Mouse (Mus musculus) neural tube, embryonic 14.5 days (tissue): Measurements from ENCODE around the gene Tomm22. TPM values are rescaled to one million over a fixed set of nuclear protein-coding genes. Genes with fewer than 3 reads are reported as not detected.
A peak's percentile ranks its signal among the peaks of the same experiment; 100 is the strongest.
"Not testable (repeated sequence)": the region's sequence is repeated elsewhere in the genome, so short reads cannot be mapped to it uniquely, and the experiment has no call there.

Experiments
- ATAC-seq: fragments of 200-750 bp; cut with Nextera tagmentation; 2 replicates; pipeline ENCODE4 v1.8.0; 2017; ENCODE audit warnings: low read depth, mild to moderate bottlenecking, moderate TSS enrichment, moderate library complexity
- H3K27ac ChIP-seq: fragments of 300-500 bp; sonication (generic); 2 replicates; pipeline ENCODE4 v1.5.1; 2014; ENCODE audit warnings: low read depth, mild to moderate bottlenecking, control low read depth, low read length, moderate library complexity, mixed read lengths
- H3K27me3 ChIP-seq: fragments of 300-500 bp; sonication (generic); 2 replicates; pipeline ENCODE4 v1.6.1; 2014; ENCODE audit warnings: low read length; ENCODE audit not compliant: control insufficient read depth, insufficient read depth
- H3K36me3 ChIP-seq: fragments of 300-500 bp; sonication (generic); 2 replicates; pipeline ENCODE4 v1.6.1; 2014; ENCODE audit warnings: low read length, mixed read lengths; ENCODE audit not compliant: control insufficient read depth, insufficient read depth
- H3K4me1 ChIP-seq: fragments of 300-500 bp; sonication (generic); 2 replicates; pipeline ENCODE4 v1.6.1; 2014; ENCODE audit warnings: low read length; ENCODE audit not compliant: control insufficient read depth, insufficient read depth
- H3K4me2 ChIP-seq: fragments of 300-500 bp; sonication (generic); 2 replicates; pipeline ENCODE4 v1.6.1; 2014; ENCODE audit warnings: mild to moderate bottlenecking, low read depth, low read length, control low read depth
- H3K4me3 ChIP-seq: fragments of 300-500 bp; sonication (generic); 2 replicates; pipeline ENCODE4 v1.5.1; 2014; ENCODE audit warnings: low read depth, low read length, control low read depth, mixed read lengths
- H3K9ac ChIP-seq: fragments of 300-500 bp; sonication (generic); replicated peaks from 2 replicates; pipeline ENCODE4 v1.6.1; 2014; ENCODE audit warnings: low read depth, mild to moderate bottlenecking, control low read depth, low read length, mixed read lengths
- H3K9me3 ChIP-seq: fragments of 300-500 bp; sonication (generic); 2 replicates; pipeline ENCODE4 v1.6.1; 2016; ENCODE audit warnings: low read length; ENCODE audit not compliant: control insufficient read depth
- WGBS: fragments of 180-500 bp; shearing (Covaris S2); extraction: QIAGEN DNeasy Blood & Tissue Kit; methylation state at CpG from one replicate; pipeline ENCODE4 v1.1.7; 2014; 5-methylcytosine and 5-hydroxymethylcytosine counted together
- polyA plus RNA-seq: library from polyadenylated mRNA; unstranded; fragments of >200 nt; fragmentation: Nextera tagmentation; extraction: Ambion mirVana; gene quantifications from 2 replicates; pipeline ENCODE4 v1.2.1, GENCODE M21; 2014

Tomm22 gene
- polyA plus RNA-seq, 1 experiment from 2014 or later = 253 TPM

DNA sequence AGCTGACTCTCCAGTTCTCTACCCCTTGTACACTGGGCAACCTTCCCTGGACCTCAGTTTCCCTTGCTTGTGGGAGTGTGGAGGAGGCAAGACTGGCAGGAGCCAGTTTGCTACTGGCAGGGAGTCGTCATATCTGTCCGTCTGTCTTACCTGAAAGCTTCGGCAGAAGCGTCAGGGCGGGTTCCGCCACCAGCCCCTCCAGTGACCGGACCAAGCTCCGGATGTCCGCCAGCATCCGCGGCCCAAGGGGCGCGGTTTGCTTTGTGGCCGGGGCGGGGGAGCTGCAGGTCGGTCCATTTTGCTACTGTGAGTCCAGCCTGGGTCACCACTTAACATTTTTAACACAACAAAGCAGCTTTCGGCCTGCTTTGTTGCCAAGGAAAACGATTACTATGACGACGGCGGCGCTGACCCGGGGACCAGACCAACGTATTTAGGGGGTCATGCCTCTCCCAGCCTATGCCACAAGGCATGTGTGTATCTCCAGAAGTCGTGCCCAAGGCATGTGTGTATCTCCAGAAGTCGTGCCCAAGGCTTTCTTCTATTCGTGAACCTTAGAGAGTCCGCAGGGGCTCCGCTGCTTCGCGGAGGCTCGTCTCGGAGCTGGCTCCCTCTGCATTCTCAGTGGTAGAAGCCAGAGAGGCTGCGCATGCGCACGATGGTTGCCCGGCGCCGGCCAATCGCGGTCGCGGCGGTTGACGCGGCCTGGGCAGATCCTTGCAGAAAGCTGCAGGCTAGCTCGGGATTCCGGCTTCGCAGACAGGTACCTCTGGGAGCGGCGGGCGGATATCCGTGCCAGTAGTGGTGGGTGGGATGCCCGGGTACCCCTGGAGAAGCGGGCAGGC, 11.9 kb upstream of the Tomm22 start, which contains the start of the genes Fam227a and Cby1:
Gene Fam227a, minus strand, starts transcription at position 426 of the 845 bp plus-strand sequence.
Gene Cby1, plus strand, starts transcription at position 669 of the 845 bp plus-strand sequence.
- WGBS = under 1% methylated on average over 55 of the region's 55 CpGs
- Histone ChIP-seq H3K4me1 (0 out of 2 replicates have a peak, but pooled peaks cover 4% of the 10 kb centered on the region), H3K4me2 (peak within 1 kb of the TSS; percentile 88), H3K9ac (peak within 1 kb of the TSS; percentile 85), H3K36me3 (no peaks in the 10 kb centered on the region), H3K27ac (peak within 1 kb of the TSS; percentile 95), H3K27me3 (no peaks in the 10 kb centered on the region), H3K4me3 (peak within 1 kb of the TSS; percentile 92), H3K9me3 (no peaks in the 10 kb centered on the region)
- peak; percentile 89 for ATAC-seq

DNA sequence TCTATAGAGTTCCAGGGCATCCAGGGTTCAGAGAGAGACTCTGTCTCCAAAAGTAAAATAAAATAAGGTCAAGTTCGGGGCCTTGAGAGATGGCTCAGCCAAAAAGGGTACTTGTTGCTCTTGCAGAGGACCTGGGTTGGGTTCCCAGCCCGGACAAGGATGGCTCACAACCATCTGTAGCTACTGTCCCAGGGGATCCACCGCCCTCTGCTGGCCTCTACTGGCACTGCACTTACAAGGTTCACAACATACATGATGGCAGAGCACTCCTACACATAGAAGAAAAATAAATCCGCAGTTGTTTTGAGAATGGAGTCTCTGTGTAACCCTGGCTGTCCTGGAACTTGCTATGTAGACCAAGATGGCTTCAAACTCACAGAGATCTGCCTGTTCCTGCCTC, 8.8 kb upstream of the Tomm22 start:
- Histone ChIP-seq H3K4me3 (no peak overlapping the region), H3K27ac (no peak overlapping the region), H3K36me3 (peaks cover 10% of the 10 kb centered on the region; the same call in 1 of the 2 replicates), H3K4me2 (no peak overlapping the region), H3K27me3 (no peaks in the 10 kb centered on the region), H3K4me1 (0 out of 2 replicates have a peak, but pooled peaks cover 4% of the 10 kb centered on the region), H3K9ac (no peak overlapping the region), H3K9me3 (no peaks in the 10 kb centered on the region)
- 73% methylated on average over 4 of the region's 4 CpGs for WGBS
- no peak for ATAC-seq

DNA sequence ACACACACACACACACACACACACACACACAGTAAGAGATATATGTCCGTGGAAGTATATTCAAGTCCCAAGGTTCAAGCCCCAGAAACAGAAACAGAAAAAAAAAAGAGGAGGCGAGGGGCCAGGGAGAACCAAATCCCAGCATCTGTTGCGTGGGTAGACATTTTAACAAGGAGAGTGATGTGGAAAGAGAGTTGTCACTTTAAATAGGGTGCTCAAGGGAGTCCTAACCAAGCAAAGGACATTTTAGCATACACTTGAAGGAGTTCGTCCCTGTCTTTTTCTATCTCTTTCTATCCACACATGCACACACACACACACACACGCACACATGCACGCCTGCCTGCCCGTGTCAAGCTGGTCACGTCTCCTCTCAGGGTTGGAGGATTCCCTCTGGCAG, 6.0 kb upstream of the Tomm22 start:
- no peak for ATAC-seq
- 0 out of 2 replicates have a peak, but pooled peaks cover 3% of the 10 kb centered on the region for H3K4me1 ChIP-seq
- peaks cover 16% of the 10 kb centered on the region; the same call in 1 of the 2 replicates for H3K36me3 ChIP-seq
- H3K27me3 ChIP-seq = no peaks in the 10 kb centered on the region
- no peak overlapping the region for H3K4me3 ChIP-seq
- no peak overlapping the region for H3K4me2 ChIP-seq
- no peaks in the 10 kb centered on the region for H3K9me3 ChIP-seq
- WGBS = 95% methylated on average over 8 of the region's 8 CpGs
- no peak overlapping the region for H3K9ac ChIP-seq
- H3K27ac ChIP-seq = no peak overlapping the region

DNA sequence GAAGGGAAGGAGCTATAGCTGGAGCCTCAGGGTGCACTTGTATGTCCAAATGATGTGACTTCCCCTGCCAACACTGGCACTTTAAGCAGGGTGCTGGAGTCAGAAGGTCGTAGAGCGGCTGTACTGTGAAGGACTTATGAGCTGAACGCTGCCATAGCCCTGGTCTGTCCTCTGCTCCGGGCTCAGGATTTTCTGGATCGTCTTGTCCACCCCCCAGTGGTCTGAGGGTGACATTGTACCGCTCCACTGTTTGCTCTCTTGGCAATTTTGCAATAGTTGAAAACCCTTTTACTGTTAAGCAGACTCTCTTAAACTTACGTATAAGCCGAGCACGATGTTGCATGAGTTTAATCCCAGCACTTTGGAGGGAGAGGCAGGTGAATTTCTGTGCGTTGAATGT, 1.5 kb upstream of the Tomm22 start:
- no peak overlapping the region for H3K27ac ChIP-seq
- ATAC-seq = no peak
- H3K4me2 ChIP-seq = no peak overlapping the region
- peaks cover 27% of the 10 kb centered on the region for H3K36me3 ChIP-seq
- peaks cover 4% of the 10 kb centered on the region for H3K4me1 ChIP-seq
- H3K9me3 ChIP-seq = no peaks in the 10 kb centered on the region
- no peaks in the 10 kb centered on the region for H3K27me3 ChIP-seq
- H3K4me3 ChIP-seq = no peak overlapping the region
- WGBS = 71% methylated on average over 10 of the region's 10 CpGs
- H3K9ac ChIP-seq = no peak overlapping the region

DNA sequence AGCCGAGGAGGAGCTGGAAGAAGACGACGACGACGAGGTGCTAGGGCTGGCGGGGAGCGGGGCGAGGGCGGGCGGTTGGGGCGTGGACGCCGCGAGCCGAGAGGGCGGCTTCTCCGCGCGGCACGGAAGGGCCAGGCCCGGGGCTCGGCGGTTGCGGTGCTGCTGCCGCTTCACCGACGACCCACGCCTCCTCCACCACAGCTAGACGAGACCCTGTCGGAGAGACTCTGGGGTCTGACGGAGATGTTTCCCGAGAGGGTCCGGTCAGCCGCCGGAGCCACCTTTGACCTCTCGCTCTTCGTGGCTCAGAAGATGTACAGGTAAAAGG, 275 bp downstream of the Tomm22 start:
- H3K4me1 ChIP-seq = peaks cover 4% of the 10 kb centered on the region
- H3K9ac ChIP-seq = peak overlapping the region; percentile 78
- H3K4me3 ChIP-seq = peak overlapping the region; percentile 79
- under 1% methylated on average over 37 of the region's 37 CpGs for WGBS
- no peaks in the 10 kb centered on the region for H3K27me3 ChIP-seq
- H3K4me2 ChIP-seq = peak overlapping the region; percentile 59
- 0 out of 2 replicates have a peak overlapping the region, but pooled peaks have one; percentile 52 for H3K27ac ChIP-seq
- ATAC-seq = peak; percentile 72
- no peaks in the 10 kb centered on the region for H3K9me3 ChIP-seq
- peaks cover 39% of the 10 kb centered on the region for H3K36me3 ChIP-seq

DNA sequence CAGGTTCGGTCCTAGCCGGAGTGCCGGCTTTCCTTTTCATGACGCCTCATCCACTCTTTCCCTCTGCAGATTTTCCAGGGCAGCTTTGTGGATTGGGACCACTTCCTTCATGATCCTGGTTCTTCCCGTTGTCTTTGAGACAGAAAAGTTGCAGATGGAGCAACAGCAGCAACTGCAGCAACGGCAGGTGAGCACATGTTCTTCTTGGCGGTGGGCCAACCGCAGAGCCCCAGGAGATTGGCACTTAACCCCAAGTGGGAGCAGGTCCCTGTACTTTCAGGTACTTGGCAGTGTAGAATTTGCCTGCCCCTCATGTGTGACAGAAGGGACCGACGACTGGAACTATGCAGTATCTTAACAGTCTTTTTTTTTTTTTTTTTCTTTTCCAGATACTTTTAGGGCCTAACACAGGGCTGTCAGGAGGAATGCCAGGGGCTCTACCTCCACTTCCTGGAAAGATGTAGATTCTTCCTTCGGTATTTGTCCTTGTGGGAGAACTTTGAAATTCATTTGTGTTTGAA, 1.2 kb downstream of the Tomm22 start:
- Histone ChIP-seq H3K36me3 (peaks cover 33% of the 10 kb centered on the region), H3K4me2 (peak overlapping the region; percentile 59), H3K4me3 (peak overlapping the region; percentile 79; the same call in 1 of the 2 replicates)
- H3K27me3 ChIP-seq, H3K9me3 ChIP-seq, H3K4me1 ChIP-seq, H3K9ac ChIP-seq, H3K27ac ChIP-seq, ATAC-seq: not testable (repeated sequence)
- WGBS = 86% methylated on average over 11 of the region's 11 CpGs

DNA sequence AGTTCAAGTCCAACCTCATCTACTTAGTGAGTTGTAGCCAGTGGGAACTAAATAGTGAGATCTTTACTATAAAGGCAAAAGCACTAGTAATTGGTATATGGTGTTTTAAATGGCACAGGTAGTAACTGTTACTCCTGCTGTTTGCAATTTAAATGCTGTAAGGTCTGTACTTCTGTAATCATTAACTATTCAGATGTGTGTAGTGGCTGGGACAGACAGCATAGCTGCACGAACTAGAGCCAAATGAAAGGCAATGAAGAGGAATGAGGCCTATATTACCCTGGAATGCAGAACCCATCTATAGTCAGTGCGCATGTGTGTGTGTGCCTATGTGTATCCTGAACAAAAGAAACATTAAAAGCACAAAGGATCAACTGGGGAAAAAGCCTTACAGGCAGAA, 7.3 kb downstream of the Tomm22 start:
- no peak overlapping the region for H3K4me3 ChIP-seq
- peaks cover 5% of the 10 kb centered on the region; the same call in 1 of the 2 replicates for H3K4me1 ChIP-seq
- H3K27me3 ChIP-seq = no peaks in the 10 kb centered on the region
- H3K27ac ChIP-seq = no peak overlapping the region
- H3K4me2 ChIP-seq = no peak overlapping the region
- no peak for ATAC-seq
- WGBS = 82% methylated on average over 2 of the region's 2 CpGs
- peaks cover 25% of the 10 kb centered on the region for H3K36me3 ChIP-seq
- H3K9me3 ChIP-seq = no peaks in the 10 kb centered on the region
- H3K9ac ChIP-seq = no peak overlapping the region

DNA sequence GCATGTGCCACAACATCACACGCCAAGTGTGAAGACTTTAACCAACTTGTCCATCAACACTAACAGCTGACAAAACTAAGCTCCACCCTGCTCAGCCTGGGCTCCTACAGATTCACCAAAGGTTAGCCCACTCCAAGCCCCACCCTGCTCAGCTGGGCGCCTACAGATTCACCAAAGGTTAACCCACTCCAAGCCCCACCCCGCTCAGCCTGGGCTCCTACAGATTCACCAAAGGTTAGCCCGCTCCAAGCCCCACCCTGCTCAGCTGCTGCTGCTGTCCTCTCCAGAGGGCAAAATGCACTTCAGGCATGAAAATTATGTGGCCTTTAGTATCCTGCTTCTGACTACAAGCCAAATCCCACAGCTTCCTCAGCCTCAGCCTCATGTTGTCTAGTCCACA, 11.3 kb downstream of the Tomm22 start:
- H3K9me3 ChIP-seq = no peaks in the 10 kb centered on the region
- H3K4me2 ChIP-seq = no peak overlapping the region
- WGBS = 93% methylated on average over 4 of the region's 4 CpGs
- no peaks in the 10 kb centered on the region for H3K36me3 ChIP-seq
- ATAC-seq = no peak
- no peak overlapping the region for H3K4me3 ChIP-seq
- H3K27ac ChIP-seq = no peak overlapping the region
- H3K4me1 ChIP-seq = peaks cover 41% of the 10 kb centered on the region
- no peaks in the 10 kb centered on the region for H3K27me3 ChIP-seq
- H3K9ac ChIP-seq = no peak overlapping the region

DNA sequence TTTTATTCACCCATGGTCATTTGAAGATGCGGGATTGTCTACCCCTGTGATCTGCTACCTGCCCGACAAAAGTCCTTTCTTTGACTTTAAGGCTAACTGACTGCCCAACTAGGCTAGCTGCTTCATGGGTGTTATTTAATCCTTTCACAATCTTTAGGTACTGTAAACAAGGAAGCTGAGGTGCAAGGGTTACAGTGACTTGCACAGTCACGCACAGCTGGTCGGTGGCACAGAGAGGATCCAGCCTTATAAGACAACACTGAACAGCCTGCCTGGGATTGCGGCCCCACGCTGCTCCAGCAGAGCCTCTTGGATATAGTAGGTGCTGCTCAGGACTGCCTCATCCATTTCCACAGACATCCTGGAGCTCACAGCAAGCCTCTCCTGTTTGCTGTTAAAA, 12.5 kb downstream of the Tomm22 start:
- Histone ChIP-seq H3K4me1 (peaks cover 41% of the 10 kb centered on the region), H3K27ac (no peak overlapping the region), H3K27me3 (no peaks in the 10 kb centered on the region), H3K4me2 (0 out of 2 replicates have a peak overlapping the region, but pooled peaks have one; percentile 14), H3K4me3 (no peak overlapping the region), H3K36me3 (no peaks in the 10 kb centered on the region), H3K9me3 (no peaks in the 10 kb centered on the region), H3K9ac (no peak overlapping the region)
- no peak for ATAC-seq
- 94% methylated on average over 6 of the region's 6 CpGs for WGBS
